Mouse (Mus musculus): ENCODE results near the gene Usp2.

Usp2 gene

DNA sequence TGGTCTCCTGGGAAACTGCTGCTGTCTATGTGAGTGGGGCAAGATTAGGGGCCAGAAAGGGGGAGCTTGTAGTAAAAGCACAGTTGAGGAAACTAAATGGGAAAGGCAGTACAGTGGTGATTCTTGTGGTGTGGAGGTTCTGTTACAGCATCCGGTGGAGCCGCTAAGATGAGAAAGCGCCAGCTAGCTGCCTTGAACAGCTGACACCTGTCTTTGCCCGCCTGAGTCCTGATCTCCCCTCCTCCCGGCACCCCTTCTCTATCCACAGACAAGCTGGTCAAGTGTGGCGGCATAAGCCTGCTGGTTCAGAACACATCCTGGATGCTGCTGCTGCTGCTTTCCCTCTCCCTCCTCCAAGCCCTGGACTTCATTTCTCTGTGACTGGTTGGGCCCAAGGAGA, 19.8 kb upstream of the Usp2 start:
- DNase-seq, result no peak

DNA sequence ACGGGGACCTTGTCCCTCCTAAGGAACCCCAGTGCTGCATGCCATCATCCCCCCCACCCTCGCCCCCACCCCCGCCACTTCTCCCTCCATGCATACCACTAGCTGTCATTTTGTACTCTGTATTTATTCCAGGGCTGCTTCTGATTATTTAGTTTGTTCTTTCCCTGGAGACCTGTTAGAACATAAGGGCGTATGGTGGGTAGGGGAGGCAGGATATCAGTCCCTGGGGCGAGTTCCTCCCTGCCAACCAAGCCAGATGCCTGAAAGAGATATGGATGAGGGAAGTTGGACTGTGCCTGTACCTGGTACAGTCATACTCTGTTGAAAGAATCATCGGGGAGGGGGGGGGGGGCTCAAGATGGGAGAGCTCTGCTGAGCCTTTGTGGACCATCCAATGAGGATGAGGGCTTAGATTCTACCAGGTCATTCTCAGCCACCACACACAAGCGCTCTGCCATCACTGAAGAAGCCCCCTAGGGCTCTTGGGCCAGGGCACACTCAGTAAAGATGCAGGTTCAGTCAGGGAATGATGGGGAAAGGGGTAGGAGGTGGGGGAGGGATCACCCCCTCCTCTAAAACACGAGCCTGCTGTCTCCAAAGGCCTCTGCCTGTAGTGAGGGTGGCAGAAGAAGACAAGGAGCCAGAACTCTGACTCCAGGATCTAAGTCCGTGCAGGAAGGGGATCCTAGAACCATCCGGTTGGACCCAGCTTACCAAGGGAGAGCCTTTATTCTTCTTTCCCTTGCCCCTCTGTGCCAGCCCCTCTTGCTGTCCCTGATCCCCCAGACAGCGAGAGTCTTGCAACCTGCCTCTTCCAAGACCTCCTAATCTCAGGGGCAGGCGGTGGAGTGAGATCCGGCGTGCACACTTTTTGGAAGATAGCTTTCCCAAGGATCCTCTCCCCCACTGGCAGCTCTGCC, 19.0 kb upstream of the Usp2 start:
- DNase-seq, result no peak

DNA sequence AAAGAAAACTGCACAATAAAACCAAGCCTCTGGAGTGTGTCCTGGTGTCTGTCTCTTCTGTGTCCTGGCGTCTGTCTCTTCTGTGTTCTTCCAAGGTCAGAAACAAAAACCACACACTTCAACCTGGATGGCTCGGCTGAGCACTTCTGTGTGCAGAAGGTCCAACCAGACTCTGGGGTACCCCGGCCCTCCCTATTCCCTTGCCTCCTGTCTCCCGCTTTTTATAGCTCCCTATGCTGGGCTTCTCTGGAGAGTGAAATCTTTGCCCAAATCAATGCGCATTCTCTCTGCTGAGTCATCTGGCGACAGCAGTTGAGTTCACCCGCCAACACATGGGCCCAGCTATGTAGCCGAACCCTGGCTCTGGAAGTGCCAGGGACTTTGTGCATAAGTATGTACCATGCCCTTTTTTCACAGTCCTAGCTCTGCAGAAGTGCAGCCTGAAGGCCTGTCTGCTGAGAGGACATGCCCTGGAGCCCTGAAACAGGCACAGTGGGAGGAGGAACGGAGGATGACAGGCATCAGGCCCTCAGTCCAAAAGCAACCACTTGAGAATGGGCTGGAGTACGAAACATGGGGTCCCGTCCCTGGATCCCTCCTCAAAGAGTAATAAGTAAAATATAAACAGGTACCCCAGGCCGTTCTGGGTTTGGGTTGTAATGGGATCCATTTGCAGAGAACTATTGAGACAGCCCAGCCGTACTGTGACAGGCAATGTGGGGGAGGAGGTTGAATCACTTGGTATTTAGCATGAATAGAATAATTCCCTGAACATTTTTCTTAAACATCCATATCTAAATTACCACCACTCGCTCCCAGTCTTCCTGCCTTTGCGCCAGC, 18.1 kb upstream of the Usp2 start:
- no peak for DNase-seq

DNA sequence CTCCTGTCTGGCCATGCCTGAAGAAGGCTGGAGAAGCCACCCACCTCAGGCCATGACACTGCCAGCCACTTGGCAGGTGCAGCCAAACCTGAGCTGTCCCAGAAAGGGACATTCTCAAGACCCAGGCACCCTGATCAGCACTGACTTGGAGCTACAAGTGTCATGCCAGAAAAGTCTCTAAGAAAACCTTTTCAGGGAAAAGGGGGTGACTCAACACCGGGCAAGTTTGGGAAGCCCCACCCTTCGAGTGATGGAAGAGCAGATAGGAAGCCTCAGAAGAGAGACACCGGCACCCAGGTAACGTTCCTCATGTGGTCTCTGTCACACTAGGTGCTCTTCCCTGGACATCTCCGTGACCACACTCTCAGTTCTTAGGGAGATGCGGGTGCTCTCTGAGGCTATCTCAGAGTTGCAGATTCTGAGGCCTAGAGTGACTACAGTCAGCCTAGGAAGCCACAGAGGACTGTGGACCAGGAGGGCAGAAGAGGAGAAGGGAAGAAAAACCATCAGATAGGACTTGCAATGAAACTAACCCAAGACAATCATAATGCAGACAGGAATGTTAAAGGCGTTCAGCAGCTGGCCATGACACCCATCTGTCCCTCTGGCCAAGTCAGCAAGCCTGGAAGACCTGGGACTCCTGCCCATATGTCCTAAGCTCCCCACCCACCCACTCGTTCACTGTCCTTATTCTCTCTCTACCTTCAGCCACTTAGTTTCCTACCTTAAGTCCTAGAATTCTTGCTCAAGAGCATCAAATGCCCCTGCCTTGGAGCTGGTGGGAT, 17.2 kb upstream of the Usp2 start:
- no peak for DNase-seq

DNA sequence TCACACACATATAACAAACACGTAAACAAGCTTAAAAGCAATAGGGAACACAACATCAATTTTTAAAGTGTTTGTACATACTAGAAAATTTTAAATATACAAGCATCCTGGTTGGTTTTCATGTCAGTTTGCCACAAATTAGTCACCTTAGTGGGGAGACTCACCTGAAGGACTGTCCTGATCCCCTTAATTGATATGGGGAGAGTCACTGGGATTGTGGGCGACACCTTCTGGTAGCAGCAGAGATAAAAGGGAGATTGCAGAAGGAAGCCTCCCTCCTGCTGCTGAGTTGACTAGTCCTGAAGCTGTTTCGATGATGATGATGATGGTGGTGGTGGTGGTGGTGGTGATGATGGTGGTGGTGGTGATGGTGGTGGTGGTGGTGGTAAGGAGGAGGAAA, 14.0 kb upstream of the Usp2 start:
- DNase-seq, result no peak

DNA sequence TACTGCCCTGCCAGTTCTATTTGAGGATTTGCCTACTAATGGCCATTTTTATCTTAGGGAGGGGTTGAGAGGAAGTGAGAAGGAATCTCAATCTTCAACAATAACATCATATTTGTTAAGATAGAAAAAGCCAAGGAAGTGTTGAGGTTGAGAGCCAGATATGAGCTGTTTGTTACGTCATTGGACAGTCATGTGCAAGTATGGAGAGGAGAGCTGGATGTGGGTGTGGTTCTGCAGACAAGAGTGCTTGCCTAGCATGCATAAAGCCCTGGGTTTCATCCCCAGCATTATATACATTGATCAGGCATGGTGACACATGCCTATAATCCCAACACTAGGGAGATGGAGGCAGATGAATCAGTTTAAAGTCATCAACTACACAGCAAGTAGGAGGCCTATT, 12.9 kb upstream of the Usp2 start:
- DNase-seq, result no peak

DNA sequence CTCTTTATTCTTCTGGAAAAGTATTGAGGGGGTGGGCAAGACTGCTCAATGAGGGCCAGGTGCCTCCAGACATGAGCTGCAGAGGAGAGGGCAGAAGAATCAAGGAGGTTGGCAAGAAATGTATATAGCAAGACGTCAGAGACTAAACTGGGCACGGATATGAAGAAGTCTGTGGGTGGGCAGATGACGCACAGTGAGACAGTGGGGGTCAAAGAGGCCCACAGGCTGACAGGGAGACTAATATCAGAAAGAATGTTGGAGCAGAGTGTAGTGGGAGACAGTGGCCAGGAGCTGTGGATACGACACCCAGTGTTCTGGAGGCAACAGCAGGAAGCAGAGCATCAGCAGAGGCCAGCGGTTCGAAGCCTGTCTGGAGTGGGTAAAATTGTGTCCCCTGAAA, 8.2 kb upstream of the Usp2 start:
- DNase-seq, result no peak

DNA sequence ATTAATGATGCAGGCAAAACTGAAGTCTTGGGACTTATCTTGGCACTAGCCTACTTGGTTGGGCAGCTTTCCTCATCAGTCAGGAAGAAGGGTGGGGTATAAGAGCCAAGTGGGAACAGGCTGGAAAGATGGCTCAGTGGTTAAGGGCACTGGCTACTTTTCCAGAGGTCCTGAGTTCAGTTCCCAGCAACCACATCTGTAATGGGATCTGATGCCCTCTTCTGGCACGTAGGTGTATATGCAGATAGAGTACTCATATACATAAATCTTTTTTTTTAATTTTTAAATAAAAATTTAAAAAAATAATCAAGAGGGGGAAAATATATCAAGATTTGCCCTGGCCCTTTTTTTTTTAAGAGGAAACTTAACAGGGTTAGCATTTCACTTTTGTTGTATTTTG, 1.6 kb upstream of the Usp2 start:
- DNase-seq, result no peak

DNA sequence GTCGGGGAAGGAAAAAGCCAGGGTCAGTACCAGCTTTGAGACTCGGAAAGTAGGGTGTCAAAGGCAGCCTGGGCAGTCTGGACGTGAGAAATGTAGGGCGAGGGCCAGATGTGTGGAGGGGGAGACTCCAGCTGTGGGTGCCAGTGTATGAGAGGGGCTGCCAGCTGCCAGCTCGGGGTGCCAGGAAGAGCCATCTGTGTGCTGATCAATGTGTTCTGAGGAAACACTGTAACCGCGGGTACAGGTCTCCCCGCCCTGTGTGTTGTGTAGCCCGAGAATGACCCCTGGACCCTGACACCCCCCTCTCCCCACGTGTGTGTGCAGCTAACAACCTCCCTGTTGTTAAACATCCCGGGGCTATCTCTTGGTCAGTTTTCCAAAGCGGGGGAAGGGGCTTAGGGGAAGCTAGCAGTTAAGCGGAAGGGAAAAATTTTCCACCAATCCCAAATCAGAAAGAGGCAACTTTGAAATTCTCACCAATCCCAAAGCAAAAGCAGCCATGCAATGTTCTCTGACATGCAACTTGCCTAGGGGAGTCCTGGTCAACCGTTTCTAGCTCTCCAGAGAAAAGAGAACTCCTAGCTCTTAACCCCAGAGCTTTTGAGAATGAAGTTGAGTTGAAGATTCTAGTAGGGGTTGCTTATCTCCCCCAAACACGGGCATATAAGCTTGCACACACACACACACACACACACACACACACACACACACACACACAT, 579 bp downstream of the Usp2 start:
- DNase-seq, result no peak

DNA sequence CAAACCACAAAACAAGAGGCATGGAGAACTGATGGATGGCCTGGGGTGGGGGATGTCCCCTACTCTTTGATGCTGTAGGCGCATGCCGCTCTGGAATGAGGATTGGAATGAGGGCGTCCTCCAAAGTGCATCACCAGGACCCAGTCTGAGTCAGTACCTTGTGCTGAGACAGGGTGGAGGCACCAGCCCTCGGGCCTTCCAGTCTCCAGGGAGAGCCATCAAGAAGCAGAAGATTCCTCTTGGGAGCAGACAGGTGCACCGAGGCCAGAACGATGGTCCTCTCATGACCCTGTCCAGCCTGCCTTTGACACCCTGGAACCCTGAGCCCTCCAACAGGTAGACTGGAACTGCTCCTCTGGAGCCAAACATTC, 1.1 kb downstream of the Usp2 start:
- DNase-seq, result no peak

DNA sequence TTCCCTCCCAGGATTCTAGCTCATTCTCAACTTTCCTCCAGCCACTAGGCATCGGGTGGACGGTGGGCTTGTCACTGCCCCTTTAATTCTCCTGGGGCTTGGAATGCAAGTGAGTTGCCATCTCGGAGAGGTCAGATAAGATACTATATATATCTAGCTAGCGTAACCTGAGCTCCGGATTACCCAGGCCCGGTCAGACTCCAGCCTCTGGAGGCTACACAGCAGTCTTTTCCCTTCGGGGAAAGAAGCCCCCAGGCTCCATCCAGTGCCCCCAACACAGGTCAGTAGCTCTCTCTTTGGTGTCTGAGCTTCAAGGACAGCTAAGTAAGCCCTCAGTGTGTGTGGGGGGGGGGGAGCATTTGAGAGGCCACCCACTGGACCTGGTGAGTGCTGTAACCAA, 2.4 kb downstream of the Usp2 start:
- no peak for DNase-seq

DNA sequence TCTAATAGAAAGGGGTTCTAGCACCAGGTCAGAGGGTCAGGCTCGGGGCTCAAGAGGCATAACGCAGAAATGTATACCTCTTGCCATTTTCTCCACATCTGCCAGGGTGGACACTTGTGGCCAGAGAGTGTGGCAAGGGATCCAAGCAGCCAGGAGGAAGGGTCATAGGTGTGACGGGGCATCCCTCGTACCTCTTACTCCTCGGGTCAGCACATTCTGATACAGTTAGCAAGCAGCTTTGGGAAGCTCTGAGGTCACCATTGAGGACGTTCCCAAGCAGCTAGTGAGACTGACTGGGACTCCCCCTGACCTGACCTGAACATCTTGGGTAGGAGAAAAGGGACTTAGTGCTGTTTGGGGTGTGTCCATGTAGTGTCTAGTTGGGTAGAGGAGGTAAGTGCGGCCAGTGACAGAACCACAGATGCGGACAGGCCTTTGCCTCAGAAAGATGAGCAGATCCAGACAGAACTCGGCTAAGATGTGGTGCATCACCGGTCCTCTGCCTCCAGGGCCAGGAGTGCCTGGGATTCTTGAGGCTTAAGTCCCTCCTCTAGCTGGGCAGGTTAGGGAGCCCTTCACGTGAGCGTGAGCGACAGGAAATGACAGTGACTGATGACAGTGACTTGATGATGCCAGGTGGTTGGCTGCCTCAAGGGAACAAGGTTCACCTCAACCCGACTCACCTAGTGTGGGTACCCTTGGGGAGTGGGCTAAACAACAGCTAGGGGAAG, 3.5 kb downstream of the Usp2 start:
- DNase-seq, result no peak

DNA sequence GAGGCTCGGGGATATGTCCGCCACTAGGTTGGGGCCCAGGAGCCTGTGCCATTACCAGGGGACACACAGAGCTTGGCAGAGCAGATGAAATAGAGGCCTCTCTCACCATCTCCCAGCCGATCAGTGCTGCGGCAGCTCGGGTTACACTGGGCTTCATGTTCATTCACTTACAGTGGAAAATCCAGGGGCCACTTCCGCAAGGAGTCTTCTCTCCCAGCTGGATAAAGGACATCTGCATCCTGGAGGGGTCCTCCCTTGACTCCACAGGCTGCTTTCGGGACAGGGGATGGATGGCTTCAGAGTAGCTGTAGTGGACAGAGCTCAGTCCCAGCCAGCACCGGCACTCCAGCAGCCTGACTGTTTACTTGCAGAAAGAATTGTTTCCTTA, 4.0 kb downstream of the Usp2 start:
- no peak for DNase-seq

DNA sequence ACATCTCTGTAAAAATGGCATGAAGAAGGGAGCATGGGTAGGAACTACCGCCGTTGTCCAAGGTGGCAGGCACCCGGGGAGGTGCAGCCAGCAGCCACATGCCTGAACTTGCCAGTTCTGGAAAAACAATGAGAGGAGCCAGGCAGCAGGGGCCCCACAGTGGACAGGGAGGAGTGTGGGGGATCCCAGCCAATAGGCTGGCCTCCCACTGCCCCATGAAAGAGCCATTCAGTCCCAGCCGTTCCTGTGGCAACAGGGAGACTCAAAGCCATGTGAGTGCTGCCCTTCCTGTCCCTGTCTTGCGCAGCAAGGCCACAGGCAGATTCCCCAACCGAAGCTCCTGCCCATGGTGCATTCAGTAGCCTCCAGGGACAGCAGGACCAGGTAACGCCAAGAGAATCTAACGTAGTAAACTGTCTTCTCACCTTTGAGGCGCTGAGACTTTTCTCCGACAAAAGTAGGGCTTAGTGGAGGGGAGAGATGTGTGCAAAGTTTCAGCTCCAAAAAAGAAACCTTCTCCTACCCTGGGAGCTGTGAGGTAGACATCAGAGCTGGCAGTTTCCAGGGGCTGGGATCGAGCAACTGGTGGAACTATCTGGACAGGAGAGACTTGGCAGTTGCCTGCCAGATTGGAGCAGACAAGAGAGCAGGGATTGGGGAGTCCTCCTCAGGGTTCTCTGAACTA, 5.2 kb downstream of the Usp2 start:
- DNase-seq, result no peak

DNA sequence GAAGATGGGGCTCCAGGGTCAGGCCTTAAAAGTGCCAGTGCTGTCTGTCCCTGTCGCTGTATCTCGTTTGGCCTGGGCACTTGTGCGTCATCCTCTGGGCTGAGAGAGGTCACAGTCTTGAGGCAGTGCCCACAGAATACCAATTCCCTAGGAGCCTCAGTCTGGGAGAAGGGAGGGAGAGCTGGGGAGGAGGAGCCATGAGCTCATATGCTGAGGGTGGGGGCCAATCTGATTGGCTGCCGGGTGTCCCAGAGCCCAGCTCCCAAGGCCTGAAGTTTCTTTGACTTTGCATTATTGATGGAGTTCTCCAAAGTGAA, 5.7 kb downstream of the Usp2 start:
- no peak for DNase-seq

DNA sequence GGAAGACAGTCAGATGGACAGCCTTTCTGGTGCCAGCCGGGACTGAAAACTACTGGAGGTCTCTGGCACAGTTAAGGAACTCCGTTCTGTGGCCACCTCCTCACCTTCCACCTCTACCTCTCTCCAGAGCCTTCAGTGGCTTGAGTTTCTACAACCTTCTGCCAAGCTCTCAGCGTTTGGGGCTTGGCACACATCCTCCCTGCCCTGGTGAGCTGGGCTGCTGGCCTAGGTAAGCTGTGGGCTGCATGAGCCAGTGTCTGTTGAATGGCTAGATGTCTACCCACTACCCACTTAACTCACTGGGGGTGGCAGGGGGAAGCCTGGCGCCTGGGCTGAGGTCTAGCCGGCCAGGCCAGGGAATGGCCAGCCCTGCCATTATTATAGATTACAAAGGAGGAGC, 6.3 kb downstream of the Usp2 start:
- DNase-seq, result no peak

DNA sequence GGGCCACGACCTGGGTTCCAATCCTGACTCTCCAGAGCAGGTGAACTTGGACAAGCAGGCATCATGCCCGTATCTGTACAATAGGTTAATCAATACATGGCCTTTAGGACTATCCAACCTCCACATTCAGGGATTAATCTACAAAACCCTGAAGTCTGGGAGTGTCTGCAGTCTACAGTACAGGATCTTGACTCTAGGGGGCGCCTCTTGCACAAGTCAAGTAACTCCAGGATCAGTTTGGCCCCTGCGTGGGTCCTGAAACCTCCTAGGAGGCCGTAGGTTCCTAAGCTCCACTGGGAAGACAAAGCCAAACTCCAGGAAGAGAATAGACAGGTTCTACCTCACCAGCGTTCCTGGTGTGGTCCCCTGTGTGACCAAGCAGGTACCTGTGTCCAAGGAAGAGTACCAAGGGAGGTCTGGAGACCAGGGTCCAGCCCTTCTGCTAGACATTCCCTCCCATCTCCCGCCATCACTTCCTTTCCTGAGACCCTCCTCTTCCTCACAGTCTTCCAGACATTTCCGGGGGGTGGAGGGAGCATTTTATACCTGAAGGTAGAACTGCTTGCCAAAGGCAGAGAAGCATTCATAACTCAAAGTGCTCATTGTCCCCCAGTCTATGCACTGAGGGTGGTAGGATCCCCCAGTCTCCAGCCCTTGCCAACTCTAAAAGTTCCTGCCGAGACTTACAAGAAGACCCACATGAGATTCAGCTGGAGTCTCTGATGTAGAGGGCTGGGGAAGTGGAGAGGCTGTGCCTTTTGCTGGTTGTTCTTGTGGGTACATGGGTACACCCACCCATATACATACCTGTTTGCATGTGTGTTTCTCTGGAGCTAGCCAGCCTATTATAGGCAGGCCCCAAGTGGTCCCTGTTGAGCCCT, 7.8 kb downstream of the Usp2 start:
- peak; percentile 66 to 83 for DNase-seq

DNA sequence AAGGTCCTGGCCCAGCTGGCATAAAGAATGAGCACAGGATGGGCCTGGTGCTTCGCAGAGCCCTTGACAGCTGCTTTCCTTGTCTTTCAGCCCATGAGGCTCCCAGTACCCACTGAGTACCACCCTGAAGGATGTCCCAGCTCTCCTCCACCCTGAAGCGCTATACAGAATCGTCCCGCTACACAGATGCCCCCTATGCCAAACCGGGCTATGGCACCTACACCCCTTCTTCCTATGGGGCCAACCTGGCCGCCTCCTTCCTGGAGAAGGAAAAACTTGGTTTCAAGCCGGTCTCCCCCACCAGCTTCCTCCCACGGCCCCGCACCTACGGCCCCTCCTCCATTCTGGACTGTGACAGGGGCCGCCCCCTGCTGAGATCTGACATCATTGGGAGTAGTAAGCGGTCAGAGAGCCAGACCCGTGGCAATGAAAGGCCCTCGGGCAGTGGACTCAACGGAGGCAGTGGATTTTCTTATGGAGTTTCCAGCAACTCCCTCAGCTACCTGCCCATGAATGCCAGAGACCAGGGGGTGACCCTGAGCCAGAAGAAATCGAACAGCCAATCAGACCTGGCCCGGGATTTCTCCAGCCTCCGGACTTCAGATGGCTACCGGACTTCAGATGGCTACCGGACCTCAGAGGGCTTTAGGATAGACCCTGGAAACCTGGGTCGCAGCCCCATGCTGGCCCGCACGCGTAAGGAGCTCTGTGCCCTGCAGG, 8.6 kb downstream of the Usp2 start:
- peak; percentile 64 to 66 for DNase-seq

DNA sequence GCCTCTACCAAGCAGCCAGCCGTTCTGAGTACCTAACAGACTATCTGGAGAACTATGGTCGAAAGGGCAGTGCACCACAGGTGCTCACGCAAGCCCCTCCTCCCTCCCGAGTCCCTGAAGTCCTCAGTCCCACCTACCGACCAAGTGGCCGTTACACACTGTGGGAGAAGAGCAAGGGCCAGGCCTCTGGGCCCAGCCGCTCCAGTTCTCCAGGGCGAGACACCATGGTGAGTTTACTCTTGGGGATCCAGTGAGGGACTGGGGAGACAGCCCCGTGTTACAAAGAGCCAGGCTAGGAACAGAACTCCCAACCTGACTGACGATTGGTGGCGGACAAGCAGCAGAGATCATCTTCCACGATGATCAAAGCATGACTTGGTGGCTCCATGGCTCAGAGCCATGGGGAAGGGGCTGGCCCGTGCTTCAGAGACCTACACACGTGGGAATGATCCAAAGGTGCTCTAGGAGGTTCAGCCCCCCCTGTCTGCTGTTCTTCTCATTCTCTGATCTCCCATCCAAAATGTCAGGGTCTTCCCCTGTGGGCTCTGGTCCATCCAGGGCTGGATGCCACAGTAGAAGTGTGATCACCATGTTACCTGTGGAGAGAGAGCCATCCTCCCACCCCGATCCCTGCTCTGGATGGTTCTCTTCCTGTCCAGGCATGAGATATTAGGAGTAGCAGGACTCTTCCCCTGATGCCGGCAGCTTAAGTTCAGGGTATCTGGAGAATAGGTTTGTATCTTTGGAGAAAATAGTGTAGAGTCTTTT, 9.4 kb downstream of the Usp2 start:
- peak; percentile 57 to 63 for DNase-seq

All from kidney, postnatal 36 days (tissue).